Mouse (Mus musculus): Measurements from ENCODE around the gene Uqcrq.
"Not testable (repeated sequence)": the region's sequence is repeated elsewhere in the genome, so short reads cannot be mapped to it uniquely, and the experiment has no call there.

Gene Uqcrq

DNA sequence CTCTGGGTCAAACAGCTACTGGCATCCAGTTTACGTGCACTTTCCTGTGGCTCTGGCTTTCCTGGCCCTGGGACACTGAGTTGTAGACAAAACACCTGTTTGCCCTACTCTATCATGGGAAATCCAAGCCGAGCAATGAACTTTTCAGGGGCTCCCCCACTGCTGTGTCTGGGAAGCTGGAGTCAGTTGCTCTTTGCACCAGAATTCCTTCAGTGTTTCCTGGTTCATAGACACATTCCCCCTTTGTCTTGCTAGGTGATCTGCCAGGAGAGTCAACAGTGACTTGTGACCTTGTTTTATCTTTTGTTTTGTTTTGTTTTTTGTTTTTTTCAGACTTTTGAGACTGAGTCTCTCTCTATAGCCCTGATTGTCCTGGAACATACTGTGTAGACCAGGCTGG lies 20.7 kb upstream of the Uqcrq start:
- DNase-seq (ENCODE audit: extremely low spot score) = no peak

DNA sequence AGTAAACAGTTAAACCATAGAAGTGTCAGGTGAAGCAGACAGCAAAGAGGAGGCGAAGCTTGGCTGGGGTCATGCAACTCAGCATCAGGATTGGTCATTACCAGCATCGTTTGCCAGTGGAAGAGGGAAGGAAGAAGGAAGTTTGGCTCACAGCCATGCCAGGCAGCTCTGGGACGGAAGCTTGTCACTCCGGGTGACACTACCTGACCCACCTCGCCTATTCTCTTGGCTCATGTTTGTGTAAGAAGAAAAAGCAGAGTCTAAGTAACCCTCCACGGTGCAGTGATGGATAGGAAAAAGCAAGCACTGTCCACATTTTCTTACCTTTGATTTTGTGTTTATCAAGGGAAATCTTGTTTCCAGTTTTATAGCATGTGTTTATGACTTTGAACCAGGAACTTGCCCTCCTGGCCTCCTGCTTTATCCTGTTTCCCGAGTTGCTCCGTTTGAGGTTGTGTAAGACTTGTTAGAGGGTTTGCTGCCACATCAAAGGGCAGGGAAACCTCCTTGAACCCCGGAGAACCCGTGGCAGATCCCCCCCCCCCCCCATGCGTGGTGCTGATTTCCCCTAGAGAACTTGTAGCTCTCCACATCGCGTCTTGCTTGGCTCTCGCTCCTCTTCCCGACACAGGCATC lies 19.6 kb upstream of the Uqcrq start:
- no peak for DNase-seq (ENCODE audit: extremely low spot score)

DNA sequence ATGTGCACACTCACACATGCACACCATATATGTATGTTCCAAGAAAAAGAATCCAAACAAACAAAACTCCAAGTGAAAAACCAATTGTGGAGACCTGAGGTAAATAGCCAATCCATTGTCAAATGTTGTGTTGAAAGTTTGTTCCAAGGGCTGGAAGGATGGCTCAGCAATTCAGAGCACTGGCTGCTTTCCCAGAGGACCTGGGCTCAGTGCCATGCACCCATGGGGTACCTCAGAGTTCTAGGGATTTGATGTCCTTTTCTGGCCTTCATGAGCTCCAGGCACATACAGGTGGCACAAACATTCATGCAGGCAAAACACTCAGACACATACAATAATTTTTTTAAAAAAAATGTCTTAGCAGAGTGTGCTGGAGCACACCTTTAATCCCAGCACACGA lies 17.9 kb upstream of the Uqcrq start:
- no peak for DNase-seq (ENCODE audit: extremely low spot score)

DNA sequence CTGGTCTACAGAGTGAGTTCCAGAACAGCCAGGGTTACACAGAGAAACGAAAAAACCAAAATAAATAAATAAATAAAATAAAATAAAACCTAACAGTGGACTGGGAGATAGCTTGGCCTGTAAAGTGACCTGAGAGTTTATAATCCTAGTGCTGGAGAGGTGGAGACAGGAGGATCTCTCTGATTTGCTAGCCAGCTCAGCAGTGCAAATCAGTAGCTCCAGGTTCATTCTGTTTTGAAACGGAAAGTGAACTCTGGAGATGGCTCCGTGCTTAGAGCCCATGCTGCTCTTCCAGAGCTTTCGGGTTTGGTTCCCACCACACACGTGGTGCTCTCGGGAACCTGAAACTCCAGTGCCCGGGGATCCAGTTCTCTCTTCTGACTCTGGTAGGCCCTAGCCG lies 17.4 kb upstream of the Uqcrq start:
- no peak for DNase-seq (ENCODE audit: extremely low spot score)

DNA sequence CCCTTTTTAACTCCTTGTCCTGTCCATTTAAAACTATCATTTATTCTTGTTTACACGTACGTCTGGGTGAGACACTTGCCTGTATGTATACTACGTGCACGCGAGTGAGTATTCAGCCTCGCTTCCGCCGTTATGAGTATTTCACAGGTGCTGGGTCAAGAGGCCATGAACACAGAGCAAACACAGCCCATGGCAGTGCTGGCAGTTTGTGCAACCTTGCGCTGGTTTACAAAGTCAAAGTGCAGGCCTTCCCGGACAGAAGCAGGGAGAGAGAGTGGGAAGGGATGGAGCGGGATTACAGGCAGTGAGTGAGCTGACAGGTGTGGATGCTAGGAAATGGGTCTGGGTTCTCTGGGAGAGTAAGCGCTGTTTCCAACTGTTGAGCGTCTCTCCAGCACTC lies 15.6 kb upstream of the Uqcrq start:
- no peak for DNase-seq (ENCODE audit: extremely low spot score)

DNA sequence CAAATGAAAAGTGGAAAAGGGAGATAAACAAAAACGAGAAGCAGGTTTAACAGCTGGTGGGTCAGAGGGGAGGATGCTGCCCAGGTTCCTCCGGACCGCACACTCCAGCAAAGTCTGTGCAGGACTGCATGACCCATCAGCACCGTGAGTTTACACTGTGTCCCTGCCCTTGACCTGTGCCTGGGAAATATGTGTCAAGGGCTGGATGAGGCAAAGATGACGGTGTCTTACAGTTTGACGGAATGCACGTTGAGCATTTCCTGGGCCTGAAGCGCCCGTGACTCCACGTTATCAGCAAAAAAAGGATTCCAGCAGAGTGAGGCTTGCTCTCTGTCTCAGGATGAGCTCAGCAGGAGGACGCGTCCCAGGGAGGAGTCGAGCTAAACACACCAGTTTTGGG lies 14.9 kb upstream of the Uqcrq start:
- DNase-seq (ENCODE audit: extremely low spot score) = no peak

DNA sequence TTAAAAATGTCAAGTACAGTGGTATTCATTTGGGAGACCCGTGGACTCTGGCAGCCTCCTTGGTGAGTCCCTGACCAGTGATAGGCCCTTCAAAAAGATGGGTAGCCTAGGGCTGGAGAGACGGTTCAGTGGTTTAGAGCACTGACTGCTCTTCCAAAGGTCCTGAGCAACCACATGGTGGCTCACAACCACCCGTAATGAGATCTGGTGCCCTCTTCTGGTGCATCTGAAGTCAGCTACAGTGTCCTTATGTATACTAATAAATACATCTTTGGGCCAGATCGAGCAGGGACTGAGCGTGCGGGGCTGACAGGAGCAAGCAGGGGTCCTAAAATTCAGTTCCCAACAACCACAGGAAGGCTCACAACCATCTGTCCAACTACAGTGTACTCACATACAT lies 13.2 kb upstream of the Uqcrq start:
- DNase-seq (ENCODE audit: extremely low spot score) = no peak

DNA sequence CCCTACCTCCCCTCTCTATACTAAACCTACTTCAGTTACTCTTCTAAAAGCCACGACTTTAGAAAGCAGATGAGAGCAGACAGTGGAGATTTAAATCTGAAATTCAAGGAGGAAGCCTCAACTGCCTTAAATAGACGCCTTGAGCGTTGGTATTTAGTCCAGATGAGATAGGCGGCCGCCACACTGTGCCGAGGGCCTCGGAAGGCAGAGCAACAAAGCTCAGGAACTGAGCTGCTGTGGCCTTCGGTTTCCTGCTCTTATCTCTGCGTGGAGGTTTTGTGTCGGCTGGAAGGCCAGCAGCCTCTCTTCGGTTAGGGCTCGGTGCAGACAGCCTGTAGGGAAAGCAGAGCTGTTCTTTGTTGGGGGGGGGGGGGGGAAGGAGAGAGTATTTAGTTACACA lies 11.3 kb upstream of the Uqcrq start:
- no peak for DNase-seq (ENCODE audit: extremely low spot score)

DNA sequence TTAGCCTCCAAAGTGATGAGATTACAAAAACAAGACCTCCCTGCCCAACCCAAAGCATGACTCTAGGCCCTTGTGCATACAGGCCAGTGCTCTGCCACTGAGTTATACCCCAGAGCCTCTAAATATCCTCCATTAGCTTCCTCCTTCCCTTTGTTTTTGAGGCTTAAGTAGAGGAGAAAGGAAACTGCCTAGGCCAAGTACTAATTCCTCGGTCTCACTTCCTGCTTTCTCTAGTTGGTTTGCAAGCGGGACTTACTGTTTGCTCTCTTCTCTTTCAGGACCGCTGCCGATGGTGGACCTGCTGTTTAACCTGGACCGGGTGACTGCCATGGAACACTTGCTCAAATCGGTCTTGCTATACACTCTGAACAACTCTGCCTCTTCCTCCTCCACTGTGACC lies 5.7 kb upstream of the Uqcrq start:
- DNase-seq (ENCODE audit: extremely low spot score) = no peak

DNA sequence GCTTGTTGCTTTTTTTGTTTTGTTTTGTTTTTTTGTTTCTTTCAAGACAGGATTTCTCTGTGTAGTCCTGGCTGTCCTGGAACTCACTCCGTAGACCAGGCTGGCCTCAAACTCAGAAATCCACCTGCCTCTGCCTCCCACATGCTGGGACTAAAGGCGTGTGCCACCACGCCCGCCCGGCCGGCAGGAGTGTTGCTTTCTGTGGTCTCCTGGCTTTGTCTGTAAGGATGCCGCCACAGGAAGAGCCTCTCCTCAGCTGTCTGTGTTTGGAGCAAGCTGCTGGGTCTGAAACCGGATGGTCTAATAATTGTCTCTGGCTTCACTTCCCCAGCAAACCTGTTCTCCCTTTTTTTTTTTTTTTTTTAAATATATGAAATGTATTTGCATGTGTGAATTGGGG lies 4.9 kb upstream of the Uqcrq start:
- no peak for DNase-seq (ENCODE audit: extremely low spot score)

DNA sequence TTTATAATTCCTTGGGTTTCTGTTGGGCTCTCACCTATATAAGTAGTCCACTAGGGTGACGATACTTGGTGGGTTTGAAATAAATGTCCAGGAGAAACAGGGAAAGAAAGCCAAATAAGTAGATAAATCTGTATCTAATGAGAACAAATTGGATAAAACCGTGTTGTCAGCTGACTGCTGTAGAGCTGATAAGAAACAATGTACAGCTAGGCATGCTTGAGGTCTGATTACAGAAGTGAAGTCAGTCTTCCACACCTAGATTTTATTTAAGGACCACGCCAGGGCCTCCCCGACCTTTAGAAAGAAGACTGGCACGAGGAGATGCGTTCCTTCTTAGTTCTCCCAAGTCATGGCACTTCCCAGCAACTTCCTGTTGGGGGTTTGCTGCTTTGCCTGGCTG lies 2.4 kb upstream of the Uqcrq start:
- DNase-seq (ENCODE audit: extremely low spot score) = no peak

DNA sequence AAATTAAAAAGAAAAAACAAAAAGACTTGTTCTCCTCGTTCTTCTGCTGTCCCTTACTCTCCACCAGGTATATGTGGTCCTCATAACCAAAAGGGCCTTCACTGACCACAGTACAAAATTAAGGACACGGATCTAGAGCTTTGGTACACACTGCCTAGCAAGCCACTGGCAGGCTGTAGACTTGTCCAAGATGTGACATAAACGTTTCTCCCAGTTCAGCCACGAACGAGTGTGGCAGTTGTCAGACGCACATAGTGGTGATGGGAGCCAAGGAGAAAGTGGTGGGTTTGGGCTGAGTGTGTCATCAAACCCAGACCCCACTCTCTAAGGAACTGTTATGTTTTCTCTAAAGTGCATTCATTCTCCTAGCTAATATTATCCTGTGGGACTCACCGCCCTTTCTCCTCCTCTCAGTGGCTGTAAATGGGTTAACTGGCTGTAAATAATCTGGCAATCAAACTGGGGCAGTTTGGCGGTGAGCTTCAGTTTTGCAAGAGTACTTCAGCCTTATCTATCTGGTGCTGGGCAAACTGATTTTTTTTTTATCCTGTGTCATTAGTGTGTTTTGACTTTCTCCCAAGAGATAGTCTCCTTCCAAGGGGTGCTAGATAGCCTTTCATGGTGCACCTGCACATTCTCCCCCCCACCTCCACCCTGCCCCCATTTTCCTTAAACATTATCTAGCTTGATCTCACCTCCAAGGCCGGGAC lies 871 bp upstream of the Uqcrq start:
- DNase-seq (ENCODE audit: extremely low spot score) = no peak

DNA sequence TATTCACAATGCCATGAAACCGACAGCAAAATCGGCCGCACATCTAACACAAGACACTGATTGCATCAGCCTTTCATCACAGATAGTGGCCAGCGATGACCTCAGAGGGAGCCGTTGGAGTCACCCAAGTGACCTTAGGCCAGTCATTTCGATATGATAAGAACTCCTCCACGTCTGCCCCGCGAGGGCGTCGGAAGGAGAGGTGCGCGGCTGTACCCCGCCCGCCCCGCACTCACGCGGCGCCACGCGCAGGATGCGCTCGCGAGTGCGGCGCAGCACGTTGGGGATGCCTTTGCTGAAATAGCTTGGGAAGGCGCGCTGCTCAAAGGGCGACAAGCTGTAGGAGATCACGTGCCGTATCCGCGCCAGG lies 346 bp downstream of the Uqcrq start:
- no peak for DNase-seq (ENCODE audit: extremely low spot score)

DNA sequence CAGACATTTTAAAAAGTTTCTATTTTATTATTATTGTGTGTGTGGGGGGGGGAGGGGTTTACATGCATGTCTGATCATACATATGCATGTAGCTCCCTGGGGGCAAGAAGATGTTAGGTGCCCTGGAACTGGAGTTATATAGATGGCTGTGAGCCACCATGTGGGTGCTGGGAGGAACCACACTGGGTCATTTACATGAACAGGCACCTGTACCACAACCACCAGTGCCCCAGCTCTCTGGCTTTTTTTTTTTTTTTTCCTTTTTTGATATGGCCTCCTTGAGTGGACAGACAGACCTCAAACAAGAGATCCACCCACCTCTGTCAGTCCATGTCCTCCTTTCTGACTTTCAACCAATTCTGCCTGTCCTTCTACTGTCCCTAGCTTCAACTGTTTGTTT lies 1.4 kb downstream of the Uqcrq start:
- no peak for DNase-seq (ENCODE audit: extremely low spot score)

DNA sequence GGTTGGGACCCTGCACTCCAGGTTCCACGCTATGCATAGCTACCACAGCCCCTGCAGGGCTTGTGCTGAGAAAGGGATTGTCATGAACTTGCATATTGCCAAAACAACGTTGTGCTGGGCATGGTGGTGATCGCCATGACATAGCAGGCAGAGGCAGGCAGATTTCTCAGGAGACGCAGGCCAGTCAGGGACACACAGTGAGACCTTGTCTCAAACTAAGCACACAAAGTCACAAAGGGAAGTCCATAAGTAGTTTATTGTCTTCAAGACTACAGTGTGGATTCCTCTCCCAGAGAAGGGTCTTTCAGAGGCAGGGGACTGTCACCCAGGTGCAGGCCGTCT lies 1.9 kb downstream of the Uqcrq start:
- DNase-seq (ENCODE audit: extremely low spot score) = no peak

DNA sequence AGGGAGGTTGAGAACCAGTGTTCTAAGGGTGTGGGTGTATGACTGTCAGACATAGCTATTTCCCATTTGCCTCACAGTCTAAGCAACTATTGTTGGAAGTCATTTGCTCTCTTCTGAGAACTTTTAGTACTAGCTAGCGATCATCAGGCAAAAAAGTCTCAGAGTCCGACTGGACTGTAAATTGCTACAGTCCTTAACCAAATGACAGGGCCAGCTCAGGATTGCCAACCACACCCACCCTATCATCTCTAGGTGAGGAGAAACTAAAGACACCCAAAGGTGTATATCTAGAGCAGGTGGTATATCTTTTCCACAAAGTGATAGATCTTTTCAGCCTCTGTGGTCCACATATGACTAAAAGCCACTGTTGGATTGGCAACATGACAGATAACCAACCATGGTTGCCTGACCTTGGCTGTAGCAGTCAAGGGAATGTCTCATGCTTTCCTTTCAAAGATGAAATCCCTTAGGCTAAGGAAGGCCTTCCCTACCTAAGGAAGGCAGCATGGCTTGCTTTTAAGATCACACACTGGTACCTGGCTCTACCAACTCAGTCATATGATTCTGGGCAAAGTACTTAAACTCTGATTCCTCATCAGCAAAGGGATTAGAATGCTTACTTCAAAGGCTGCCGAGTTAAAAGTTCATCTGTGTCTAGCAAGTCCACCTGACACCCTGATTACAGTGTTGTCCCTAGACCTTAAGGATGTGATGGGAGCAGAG lies 2.5 kb downstream of the Uqcrq start:
- no peak for DNase-seq (ENCODE audit: extremely low spot score)

DNA sequence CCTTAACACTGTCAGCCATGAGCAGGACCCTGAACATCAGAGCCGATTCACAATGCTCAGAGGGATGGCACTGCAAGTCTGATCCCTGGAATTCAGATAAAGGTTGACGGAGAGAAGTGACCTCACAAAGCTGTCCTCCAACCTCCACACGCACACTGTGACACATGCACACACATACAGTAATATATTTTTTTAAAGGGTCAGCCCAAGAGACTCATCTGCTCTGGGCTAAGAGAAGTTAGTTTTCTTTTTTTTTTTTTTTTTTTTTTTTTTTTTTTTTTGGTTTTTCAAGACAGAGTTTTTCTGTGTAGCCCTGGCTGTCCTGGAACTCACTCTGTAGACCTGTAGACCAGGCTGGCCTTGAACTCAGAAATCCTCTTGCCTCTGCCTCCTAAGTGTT lies 3.7 kb downstream of the Uqcrq start:
- DNase-seq (ENCODE audit: extremely low spot score) = not testable (repeated sequence)

DNA sequence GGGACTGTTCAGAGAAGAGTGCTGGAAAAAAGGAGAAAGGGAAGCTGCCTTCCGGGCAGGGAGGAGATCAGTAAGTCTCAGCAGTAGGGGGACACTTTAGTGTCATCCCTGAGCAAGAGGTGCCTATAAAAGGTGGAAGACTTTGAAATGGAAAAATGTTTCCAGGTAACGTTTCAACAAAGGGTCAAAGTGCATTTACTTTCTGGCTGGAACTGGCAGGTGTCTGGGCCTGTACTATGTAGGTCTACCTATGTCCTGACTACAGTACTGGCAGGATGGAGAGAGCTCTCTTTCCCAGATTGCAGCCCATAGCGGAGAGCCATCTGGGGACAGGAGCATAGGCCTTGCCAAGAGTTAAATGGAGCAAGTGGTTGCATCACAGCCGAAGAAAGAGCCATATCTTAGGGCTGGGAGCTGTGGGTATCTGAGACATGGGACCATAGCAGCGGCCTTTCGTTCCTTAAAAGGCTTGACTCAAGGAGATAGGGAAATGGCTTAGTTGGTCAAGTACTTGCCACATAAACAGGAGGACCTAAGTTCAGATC lies 4.8 kb downstream of the Uqcrq start:
- DNase-seq (ENCODE audit: extremely low spot score) = no peak

DNA sequence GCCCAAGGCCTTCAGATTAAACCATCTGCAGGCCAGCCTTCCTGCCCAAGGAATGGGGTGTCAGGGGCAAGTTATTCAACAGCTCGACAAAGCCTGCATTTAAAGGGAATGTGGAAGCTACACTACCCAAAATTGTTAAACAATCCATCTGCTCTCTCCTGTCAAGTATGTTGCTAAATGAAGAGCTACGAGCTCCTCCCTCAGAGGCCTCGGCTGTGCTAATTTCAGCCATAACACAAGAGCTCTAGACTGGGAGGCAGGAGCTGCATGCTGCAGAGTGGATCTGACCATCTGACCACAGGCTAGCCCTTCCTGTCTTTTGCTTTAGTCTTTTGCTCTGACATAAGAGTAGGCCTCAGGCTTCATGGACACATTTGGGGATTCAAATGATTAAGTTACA lies 5.4 kb downstream of the Uqcrq start:
- no peak for DNase-seq (ENCODE audit: extremely low spot score)

DNA sequence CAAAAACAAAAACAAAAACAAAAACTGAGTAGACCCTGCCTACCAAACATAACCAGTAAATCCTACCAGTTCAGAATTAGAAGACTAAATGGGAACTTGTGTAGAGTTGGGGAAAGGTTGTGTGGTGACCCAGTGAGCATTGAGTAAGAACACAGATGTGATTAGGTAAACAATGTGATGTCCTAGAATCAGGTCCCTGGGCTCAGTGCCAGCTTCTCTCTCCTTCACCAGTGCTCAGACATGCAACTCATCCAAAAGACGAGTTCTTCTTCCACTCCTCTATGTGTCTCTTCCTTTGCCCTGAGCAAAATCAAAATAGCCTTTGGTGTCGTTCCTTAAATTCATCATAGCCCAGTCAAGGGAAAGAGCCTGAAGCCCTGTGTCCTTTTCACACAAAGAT lies 5.8 kb downstream of the Uqcrq start:
- no peak for DNase-seq (ENCODE audit: extremely low spot score)

DNA sequence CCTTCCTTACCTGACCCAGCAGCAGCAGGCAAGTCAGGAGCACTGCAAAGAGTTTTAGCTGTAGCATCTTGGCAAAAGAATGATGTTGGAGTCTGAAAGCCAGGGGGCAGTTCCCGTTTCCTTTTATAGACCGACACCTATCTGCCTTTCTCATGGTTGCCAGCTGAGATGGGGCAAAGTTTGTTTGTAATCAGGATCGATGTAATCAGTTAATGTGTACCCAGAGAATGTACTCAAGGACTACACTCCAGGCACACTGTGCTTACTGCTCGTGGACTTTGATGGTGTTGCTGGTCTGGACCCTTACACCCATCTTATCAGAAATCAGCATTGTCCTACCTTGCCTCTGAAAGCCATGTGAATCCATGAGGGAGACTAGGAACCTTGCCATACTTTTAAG lies 7.6 kb downstream of the Uqcrq start, which contains the start of gene Leap2:
Gene Leap2, minus strand, starts transcription at position 135 of the 400 bp plus-strand sequence.
- DNase-seq (ENCODE audit: extremely low spot score) = no peak

DNA sequence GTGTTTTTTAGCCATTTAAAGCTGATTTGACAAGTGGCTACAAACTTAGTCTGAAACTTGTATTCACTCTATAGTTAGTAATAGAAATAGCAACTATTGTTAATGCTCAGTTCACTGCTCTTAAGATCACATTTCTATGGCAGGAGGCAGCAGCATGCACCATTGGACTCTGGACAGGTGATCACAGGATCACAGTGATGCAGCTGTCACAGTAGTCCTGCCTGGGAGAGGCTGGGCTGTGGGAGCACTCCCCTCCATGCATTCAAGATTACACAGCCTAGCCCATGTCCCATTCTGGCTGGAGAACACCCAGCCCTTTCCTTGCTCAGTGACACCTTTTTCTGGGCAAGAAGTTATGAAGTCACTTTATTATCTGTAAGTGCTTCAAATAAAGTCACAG lies 12.6 kb downstream of the Uqcrq start:
- DNase-seq (ENCODE audit: extremely low spot score) = no peak

DNA sequence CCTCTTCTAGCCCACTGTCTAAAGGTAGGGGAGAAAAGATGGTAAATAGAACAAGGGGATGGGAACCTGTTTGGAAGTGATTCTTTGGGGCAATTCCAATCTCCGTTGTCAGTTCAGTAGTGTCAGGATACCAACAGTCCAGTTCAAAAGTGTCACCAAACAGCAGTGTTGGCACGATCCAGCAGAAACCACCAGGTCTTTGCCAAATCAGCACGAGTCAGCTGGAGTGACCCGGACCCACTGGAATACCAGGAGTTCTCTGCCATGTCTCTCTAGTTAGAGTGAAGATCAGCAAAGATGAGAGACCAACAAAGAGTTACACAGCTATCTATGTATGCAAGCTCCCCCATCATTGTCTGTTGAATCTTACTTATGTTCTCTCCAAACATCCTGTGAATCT lies 16.8 kb downstream of the Uqcrq start:
- no peak for DNase-seq (ENCODE audit: extremely low spot score)
